Mouse (Mus musculus) kidney, postnatal 0 days (tissue): ENCODE measurements around the gene Samd4. TPM values are rescaled to one million over a fixed set of nuclear protein-coding genes. Genes with fewer than 3 reads are reported as not detected.

Experiments used
- ATAC-seq: fragments of 200-750 bp; cut with Nextera tagmentation; replicated peaks from 2 replicates; pipeline ENCODE4 v1.8.0; 2017; ENCODE audit warnings: low read depth, moderate number of reproducible peaks, moderate TSS enrichment, moderate library complexity; ENCODE audit not compliant: low FRiP score
- DNase-seq: peaks from one replicate; pipeline ENCODE4 v3.0.0-alpha.2; 2016; ENCODE audit warnings: low spot score
- H3K27ac ChIP-seq: fragments of 300-500 bp; sonication (generic); 2 replicates; pipeline ENCODE4 v1.5.1; 2014; ENCODE audit warnings: mild to moderate bottlenecking
- H3K27me3 ChIP-seq: fragments of 300-500 bp; sonication (generic); 2 replicates; pipeline ENCODE4 v1.6.1; 2014; ENCODE audit warnings: low read length, mixed read lengths; ENCODE audit not compliant: insufficient read depth
- H3K36me3 ChIP-seq: fragments of 300-500 bp; sonication (generic); 2 replicates; pipeline ENCODE4 v1.6.1; 2014; ENCODE audit warnings: low read length, mixed read lengths; ENCODE audit not compliant: insufficient read depth
- H3K4me1 ChIP-seq: fragments of 300-500 bp; sonication (generic); replicated peaks from 2 replicates; pipeline ENCODE4 v1.6.1; 2014; ENCODE audit warnings: antibody characterized with exemption, low read length, mixed read lengths; ENCODE audit not compliant: insufficient read depth
- H3K4me2 ChIP-seq: fragments of 300-500 bp; sonication (generic); 2 replicates; pipeline ENCODE4 v1.6.1; 2014; ENCODE audit warnings: mild to moderate bottlenecking, low read length, moderate library complexity, mixed read lengths
- H3K4me3 ChIP-seq: fragments of 300-500 bp; sonication (generic); replicated peaks from 2 replicates; pipeline ENCODE4 v1.5.1; 2014; ENCODE audit warnings: low read depth, low read length
- H3K9ac ChIP-seq: fragments of 300-500 bp; sonication (generic); 2 replicates; pipeline ENCODE4 v1.6.1; 2014; ENCODE audit warnings: low read depth, low read length
- H3K9me3 ChIP-seq: fragments of 300-500 bp; sonication (generic); replicated peaks from 2 replicates; pipeline ENCODE4 v1.6.1; 2016; ENCODE audit warnings: low read length, inconsistent platforms, mixed read lengths
- CTCF ChIP-seq: IDR thresholded peaks from 2 replicates; pipeline ENCODE4 v1.5.1; 2016; ENCODE audit warnings: antibody characterized with exemption, low read depth, mild to moderate bottlenecking, moderate library complexity
- WGBS: fragments of 180-500 bp; shearing (Covaris S2); extraction: QIAGEN DNeasy Blood & Tissue Kit; methylation state at CpG from one replicate; pipeline ENCODE4 v1.1.7; 2014; 5-methylcytosine and 5-hydroxymethylcytosine counted together
- polyA plus RNA-seq: library from polyadenylated mRNA; unstranded; fragments of >200 nt; fragmentation: Nextera tagmentation; extraction: Ambion mirVana; gene quantifications from 2 replicates; pipeline ENCODE4 v1.2.1, GENCODE M21; 2015

The Samd4 gene
- polyA plus RNA-seq, 1 experiment from 2014 or later, result 4.4 TPM

DNA sequence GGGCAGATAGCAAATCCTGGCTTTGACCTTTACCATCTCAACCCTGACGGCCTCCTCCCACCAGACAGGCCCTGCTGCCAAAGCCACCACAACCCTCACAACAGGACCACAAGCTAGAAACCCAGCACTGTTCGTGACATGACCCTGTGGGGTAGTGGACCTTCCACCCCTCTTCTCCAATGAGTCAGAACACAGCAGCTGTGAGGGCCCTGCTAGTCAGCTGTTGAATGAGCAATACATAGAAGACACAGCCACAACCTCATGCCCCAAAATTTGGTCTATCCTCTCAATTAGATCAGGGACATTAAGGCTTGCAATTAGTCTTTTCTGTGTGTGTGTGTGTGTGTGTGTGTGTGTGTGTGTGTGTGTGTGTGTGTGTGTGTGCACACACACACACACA lies 148.9 kb downstream of the Samd4 start:
- Histone ChIP-seq H3K27ac (no peak overlapping the region), H3K4me2 (no peak overlapping the region), H3K9me3 (no peaks in the 10 kb centered on the region), H3K36me3 (no peaks in the 10 kb centered on the region), H3K27me3 (no peaks in the 10 kb centered on the region), H3K4me1 (0 out of 2 replicates have a peak, but pooled peaks cover 7% of the 10 kb centered on the region), H3K4me3 (no peak overlapping the region), H3K9ac (no peak overlapping the region)
- 64% methylated on average over 2 of the region's 2 CpGs for WGBS
- ATAC-seq (no peak), DNase-seq (no peak)
- TF ChIP-seq CTCF, result no peak

- no peaks in the 10 kb centered on the region for H3K27me3 ChIP-seq
- 32% methylated on average over 4 of the region's 4 CpGs for WGBS
These were observed 149.5 kb downstream of the Samd4 start for GRCm38 (mm10) chr14:47032140-47032539.

DNA sequence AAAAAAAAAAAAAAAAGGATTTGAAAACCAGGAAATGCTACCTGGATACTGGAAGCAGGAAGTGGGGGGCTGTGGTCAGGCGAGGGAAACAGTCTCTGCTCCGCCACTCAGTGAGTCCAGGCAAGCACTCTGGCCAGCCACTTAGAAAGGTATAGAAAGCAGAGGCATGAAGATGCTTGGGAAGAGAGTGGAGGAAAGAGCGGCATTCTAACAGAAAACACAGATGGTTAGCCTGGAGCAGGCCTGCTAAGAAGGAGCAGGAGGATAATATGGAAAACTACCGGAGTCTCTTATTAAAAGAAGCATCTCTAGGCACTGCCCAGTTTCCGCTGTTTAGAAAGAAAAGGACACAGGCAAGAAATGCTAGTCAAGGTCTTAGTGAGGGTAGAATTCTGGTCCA lies 150.8 kb downstream of the Samd4 start:
- no peaks in the 10 kb centered on the region for H3K9me3 ChIP-seq
- H3K4me3 ChIP-seq, result no peak overlapping the region
- TF ChIP-seq CTCF, result no peak
- DNase-seq (no peak), ATAC-seq (no peak)
- 0 out of 2 replicates have a peak, but pooled peaks cover 7% of the 10 kb centered on the region for H3K4me1 ChIP-seq
- WGBS, result 83% methylated on average over 5 of the region's 5 CpGs
- no peaks in the 10 kb centered on the region for H3K36me3 ChIP-seq
- H3K4me2 ChIP-seq, result no peak overlapping the region
- H3K27ac ChIP-seq, result no peak overlapping the region
- no peaks in the 10 kb centered on the region for H3K27me3 ChIP-seq
- no peak overlapping the region for H3K9ac ChIP-seq

More at GRCm38 (mm10) chr14:47032140-47032539, 149.5 kb downstream of the Samd4 start:
- Histone ChIP-seq H3K27ac (no peak overlapping the region), H3K4me1 (0 out of 2 replicates have a peak, but pooled peaks cover 7% of the 10 kb centered on the region), H3K4me2 (no peak overlapping the region), H3K4me3 (no peak overlapping the region), H3K9ac (no peak overlapping the region), H3K9me3 (no peaks in the 10 kb centered on the region), H3K36me3 (no peaks in the 10 kb centered on the region)
- peak; percentile 49 for DNase-seq
- no peak for TF ChIP-seq CTCF
- ATAC-seq, result no peak

DNA sequence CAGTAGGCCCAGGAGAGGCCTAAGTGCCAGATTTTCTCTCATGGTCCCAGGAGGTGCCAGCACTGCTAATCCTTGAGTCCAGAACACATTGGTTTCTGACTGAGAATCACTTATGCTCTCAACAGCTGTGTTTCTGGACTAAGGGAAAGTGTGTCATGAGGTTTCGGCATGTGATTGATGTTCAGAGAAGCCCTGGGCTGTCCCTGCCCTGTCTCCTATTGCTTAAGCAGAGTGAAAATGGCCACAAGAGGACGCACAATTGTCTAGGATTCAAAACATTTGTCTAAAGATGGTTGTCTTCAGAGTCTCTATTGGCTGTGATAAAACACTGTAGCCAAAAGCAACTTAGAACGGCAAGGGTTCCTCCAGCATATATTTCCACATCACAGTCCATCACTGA lies 159.0 kb downstream of the Samd4 start:
- no peaks in the 10 kb centered on the region for H3K4me1 ChIP-seq
- H3K4me2 ChIP-seq, result no peak overlapping the region
- H3K27me3 ChIP-seq, result no peaks in the 10 kb centered on the region
- WGBS, result 84% methylated on average over 3 of the region's 3 CpGs
- ATAC-seq (no peak), DNase-seq (no peak)
- no peak overlapping the region for H3K9ac ChIP-seq
- TF ChIP-seq CTCF, result no peak
- no peak overlapping the region for H3K4me3 ChIP-seq
- H3K9me3 ChIP-seq, result no peaks in the 10 kb centered on the region
- H3K36me3 ChIP-seq, result no peaks in the 10 kb centered on the region
- H3K27ac ChIP-seq, result no peak overlapping the region

GRCm38 (mm10) chr14:47049051-47049450 lies 166.4 kb downstream of the Samd4 start:
- DNase-seq, result no peak
- no peaks in the 10 kb centered on the region for H3K27me3 ChIP-seq
- no peaks in the 10 kb centered on the region for H3K36me3 ChIP-seq
- no peak for TF ChIP-seq CTCF
- H3K9me3 ChIP-seq, result no peaks in the 10 kb centered on the region
- no peak for ATAC-seq
- H3K4me2 ChIP-seq, result no peak overlapping the region
- 79% methylated on average over 6 of the region's 6 CpGs for WGBS
- H3K4me1 ChIP-seq, result no peaks in the 10 kb centered on the region
- no peak overlapping the region for H3K4me3 ChIP-seq
- no peak overlapping the region for H3K9ac ChIP-seq
- H3K27ac ChIP-seq, result no peak overlapping the region

DNA sequence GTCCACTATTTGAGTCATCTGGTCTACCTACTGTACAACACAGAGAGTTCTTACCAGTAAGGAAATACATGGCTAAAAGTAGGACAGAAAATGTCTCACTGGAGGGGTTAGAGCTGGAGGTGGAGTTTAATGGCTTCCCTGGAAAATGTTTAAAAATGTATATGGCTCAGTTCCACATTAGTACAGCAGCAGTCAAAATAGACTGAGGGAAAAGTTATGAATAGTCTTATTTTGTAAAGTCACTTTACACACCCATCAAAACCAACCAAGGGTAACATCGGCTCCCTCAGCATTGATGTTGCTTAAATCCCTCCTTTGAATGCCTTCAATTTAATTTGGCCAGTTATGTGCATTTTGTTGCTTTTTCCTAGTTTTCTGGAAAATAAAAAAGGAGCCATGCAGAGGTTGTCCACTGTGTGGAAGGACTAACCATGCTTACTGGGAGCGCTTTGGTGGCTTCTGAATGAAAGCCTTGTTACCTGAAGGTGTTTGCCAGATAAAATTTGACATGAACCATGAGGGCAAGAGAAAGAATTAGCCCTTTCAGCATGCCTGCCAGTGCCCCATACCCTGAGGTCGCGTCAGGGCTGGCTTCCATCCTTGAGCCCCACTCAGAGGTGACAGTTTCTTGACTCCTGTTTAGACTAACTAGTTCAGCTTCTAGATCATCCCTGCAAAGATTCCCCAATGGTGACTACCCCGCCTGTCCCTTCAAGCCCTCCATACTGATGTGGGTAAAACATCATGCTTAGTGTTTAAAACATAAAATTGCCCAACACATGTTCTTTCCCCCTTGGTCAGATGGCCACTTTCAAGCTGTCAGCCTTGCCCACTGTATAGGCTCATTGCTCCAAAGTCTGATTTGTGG lies 169.3 kb downstream of the Samd4 start:
- no peaks in the 10 kb centered on the region for H3K9me3 ChIP-seq
- no peak overlapping the region for H3K4me3 ChIP-seq
- no peak overlapping the region for H3K27ac ChIP-seq
- ATAC-seq, result no peak
- TF ChIP-seq CTCF, result no peak
- no peak overlapping the region for H3K9ac ChIP-seq
- no peaks in the 10 kb centered on the region for H3K36me3 ChIP-seq
- DNase-seq, result no peak
- no peak overlapping the region for H3K4me2 ChIP-seq
- no peaks in the 10 kb centered on the region for H3K4me1 ChIP-seq
- no peaks in the 10 kb centered on the region for H3K27me3 ChIP-seq
- 93% methylated on average over 5 of the region's 5 CpGs for WGBS
